15 mouse cellular contexts compared by ENCODE assay signal in the genomic region with DNA sequence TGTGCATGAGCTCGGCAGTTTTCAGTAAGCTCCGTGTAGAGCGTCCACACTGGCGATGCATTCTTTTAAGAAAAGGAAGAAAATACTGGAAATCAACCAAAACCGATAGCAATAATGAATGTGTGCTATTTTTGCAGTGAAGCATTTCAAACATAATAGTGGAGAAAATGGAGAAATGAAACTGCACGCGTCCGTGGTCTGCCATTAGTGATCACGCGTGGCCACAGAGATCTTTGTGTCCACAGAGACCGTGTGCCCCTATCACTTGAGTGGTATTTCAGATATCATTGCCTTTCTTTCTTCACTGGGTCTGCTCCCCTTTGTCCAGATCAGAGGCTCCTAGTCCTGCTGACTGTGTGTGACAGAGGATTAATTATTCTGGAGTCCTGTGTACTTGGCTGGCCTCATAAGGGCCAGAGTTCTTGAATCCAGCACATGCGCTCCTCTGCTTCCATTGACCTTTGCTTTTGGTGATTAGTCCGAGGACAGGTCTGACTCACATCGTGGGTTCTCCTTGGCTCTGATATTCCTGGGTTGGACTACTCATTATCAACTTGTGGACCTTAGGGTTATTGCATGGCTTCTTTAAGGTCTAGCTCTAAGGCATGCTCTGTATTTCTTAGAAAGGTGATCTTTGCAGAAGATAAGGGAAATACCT. TPM values are rescaled to one million over a fixed set of nuclear protein-coding genes. Genes with fewer than 3 reads are reported as not detected.
A peak's percentile ranks its signal among the peaks of the same experiment; 100 is the strongest.
DNase-seq lines count a peak whose midpoint lies in the region; ATAC-seq lines count a peak whose summit lies in the region.
"Had no signal": no experiment of that assay in that cellular context is flagged by ENCODE, and none has a peak within 500 bp of the region (broad histone marks: within the 10 kb centered on the region; RNA-seq: fewer than 3 reads in every experiment).

No protein-coding gene starts in this region.

- no peaks in the 10 kb centered on the region for H3K27me3 ChIP-seq in hindbrain, embryonic 16.5 days (replicated peaks; ENCODE audit: control insufficient read depth, insufficient read depth, low read length)
- H3K27me3 ChIP-seq: forebrain, embryonic 12.5 days had no signal

- no peaks in the 10 kb centered on the region for H3K36me3 ChIP-seq in hindbrain, embryonic 16.5 days (ENCODE audit: control insufficient read depth, insufficient read depth, low read length)
- H3K36me3 ChIP-seq: forebrain, embryonic 12.5 days had no signal

- no peak overlapping the region for H3K27ac ChIP-seq in hindbrain, embryonic 16.5 days (ENCODE audit: low read depth, low read length)
- H3K27ac ChIP-seq: forebrain, embryonic 12.5 days had no signal

- no peak overlapping the region for H3K9ac ChIP-seq in hindbrain, embryonic 16.5 days (ENCODE audit: low read depth, low read length)
- H3K9ac ChIP-seq: forebrain, embryonic 12.5 days had no signal

- H3K9me3 ChIP-seq in hindbrain, embryonic 16.5 days (ENCODE audit: control insufficient read depth, low read length): no peaks in the 10 kb centered on the region
- H3K9me3 ChIP-seq: forebrain, embryonic 12.5 days; megakaryocyte, embryonic 14.5 days had no signal

- DNase-seq in spleen, postnatal 36 days (ENCODE audit: low spot score in 2 of 2): peak; percentile 36 to 37
- DNase-seq in spleen, adult 18-20 months: no peak
- DNase-seq in kidney, postnatal 14 days: peak; percentile 59
- peak; percentile 63 for DNase-seq in yolk sac, embryonic 10.5 days (ENCODE audit: low spot score)
- DNase-seq in urinary bladder, postnatal 14 days (ENCODE audit: low spot score): no peak
- DNase-seq: cerebellum, postnatal 10 days; gastrocnemius, postnatal 25 days; liver; right cerebral cortex, postnatal 14 days; thymus, adult 2 months had no signal

- H3K4me3 ChIP-seq in hindbrain, embryonic 16.5 days (ENCODE audit: low read length): no peak overlapping the region
- H3K4me3 ChIP-seq: forebrain, embryonic 12.5 days; megakaryocyte, embryonic 14.5 days had no signal

- H3K4me2 ChIP-seq in hindbrain, embryonic 16.5 days (ENCODE audit: low read length): no peak overlapping the region
- H3K4me2 ChIP-seq: forebrain, embryonic 12.5 days had no signal

- 90% methylated on average over 14 of the region's 14 CpGs for WGBS in hindbrain, embryonic 16.5 days

- ATAC-seq in common myeloid progenitor, adult 5-6 weeks (replicated peaks; ENCODE audit: low read depth, poor library complexity, severe bottlenecking): peak; percentile 45; the same call in 1 of the 2 replicates
- no peak for ATAC-seq in erythroblast, adult 5-6 weeks (replicated peaks; ENCODE audit: low FRiP score, poor library complexity, severe bottlenecking)
- no peak for ATAC-seq in hindbrain, embryonic 16.5 days

- peaks cover 16% of the 10 kb centered on the region for H3K4me1 ChIP-seq in hindbrain, embryonic 16.5 days (ENCODE audit: control insufficient read depth, insufficient read depth, low read depth, low read length)

RNA-seq across cellular contexts. Expression of gene Itgb5, which starts 56.3 kb away (rescaled TPM):
- 9.1 and 10.3 TPM in 2 replicates for total RNA-seq in common myeloid progenitor, adult 5-6 weeks (2017)
- 4.6 and 25.6 TPM in 2 replicates for total RNA-seq in erythroblast, adult 5-6 weeks (2015; ENCODE audit: low replicate concordance)
- total RNA-seq in erythroblast, adult 5-6 weeks (2017; ENCODE audit: low replicate concordance): 2.2 and 8.2 TPM in 2 replicates
- polyA plus RNA-seq in hindbrain, embryonic 16.5 days (2015; fragmentation: Nextera tagmentation; extraction: Ambion mirVana): 4.9 and 7.8 TPM in 2 replicates

Comparison
In these comparisons a context has a peak if more than half of its experiments do, and no peak if none do; other contexts are left out.
1. DNase-seq: peak in spleen, postnatal 36 days (2 of 2), kidney, postnatal 14 days (single experiment) and yolk sac, embryonic 10.5 days (single experiment); none in spleen, adult 18-20 months (0 of 2) and urinary bladder, postnatal 14 days (single experiment).